Mouse (Mus musculus): ENCODE measurements around the gene Syngr4.

GRCm38 (mm10) chr7:45902481-45903002 is 6.0 kb upstream of the Syngr4 start:
- no peak for TF ChIP-seq POLR2A (IDR thresholded peaks at IDR 0.05; ENCODE audit: insufficient read length, low read depth)
- no peak for TF ChIP-seq CEBPB (IDR thresholded peaks at IDR 0.05; ENCODE audit: insufficient read depth, poor library complexity, severe bottlenecking)
- TF ChIP-seq USF1 (IDR thresholded peaks at IDR 0.05; ENCODE audit: low read depth): no peak
- TF ChIP-seq TCF12 (IDR thresholded peaks at IDR 0.05; ENCODE audit: insufficient read depth, poor library complexity, severe bottlenecking): no peak
- TF ChIP-seq POLR2AphosphoS2 (IDR thresholded peaks at IDR 0.05; ENCODE audit: insufficient read length, low read depth): no peak
